Mouse (Mus musculus): Measurements from ENCODE around the gene Hrct1.

- no peak for TF ChIP-seq CTCF (IDR thresholded peaks at IDR 0.05; ENCODE audit: borderline replicate concordance, insufficient read depth, low read length)
- TF ChIP-seq POLR2A (IDR thresholded peaks at IDR 0.05; ENCODE audit: low read depth, low read length): peak; percentile 31
These were observed at the start of gene Hrct1 for GRCm38 (mm10) chr4:43726995-43727394.
